Mouse (Mus musculus) forebrain, postnatal 0 days (tissue): ENCODE measurements around the gene Morc3. TPM values are rescaled to one million over a fixed set of nuclear protein-coding genes. Genes with fewer than 3 reads are reported as not detected.
A peak's percentile ranks its signal among the peaks of the same experiment; 100 is the strongest.

ENCODE experiments used
- ATAC-seq: fragments of 200-750 bp; cut with Nextera tagmentation; 2 replicates; pipeline ENCODE4 v1.8.0; 2017; ENCODE audit warnings: mild to moderate bottlenecking, moderate library complexity
- DNase-seq: peaks from one replicate; pipeline ENCODE4 v3.0.0-alpha.2; 2015
- H3K27ac ChIP-seq: fragments of 300-500 bp; sonication (generic); 2 replicates; pipeline ENCODE4 v1.5.1; 2014; ENCODE audit warnings: low read depth, mild to moderate bottlenecking, antibody characterized with exemption, low read length, moderate library complexity, mixed read lengths
- H3K27me3 ChIP-seq: fragments of 300-500 bp; sonication (generic); 2 replicates; pipeline ENCODE4 v1.6.1; 2014; ENCODE audit warnings: mild to moderate bottlenecking, low read length, mixed read lengths; ENCODE audit not compliant: insufficient read depth
- H3K36me3 ChIP-seq: fragments of 300-500 bp; sonication (generic); 2 replicates; pipeline ENCODE4 v1.6.1; 2014; ENCODE audit warnings: mild to moderate bottlenecking, moderate library complexity; ENCODE audit not compliant: insufficient read depth
- H3K4me1 ChIP-seq: fragments of 300-500 bp; sonication (generic); 2 replicates; pipeline ENCODE4 v1.6.1; 2014; ENCODE audit warnings: antibody characterized with exemption; ENCODE audit not compliant: insufficient read depth
- H3K4me2 ChIP-seq: fragments of 300-500 bp; sonication (generic); 2 replicates; pipeline ENCODE4 v1.6.1; 2014; ENCODE audit warnings: low read depth, mild to moderate bottlenecking, moderate library complexity
- H3K4me3 ChIP-seq: fragments of 300-500 bp; sonication (generic); 2 replicates; pipeline ENCODE4 v1.5.1; 2014; ENCODE audit warnings: low read depth, low read length, mixed read lengths
- H3K9ac ChIP-seq: fragments of 300-500 bp; sonication (generic); 2 replicates; pipeline ENCODE4 v1.6.1; 2014; ENCODE audit warnings: mild to moderate bottlenecking
- H3K9me3 ChIP-seq: fragments of 300-500 bp; sonication (generic); 2 replicates; pipeline ENCODE4 v1.6.1; 2016; ENCODE audit warnings: low read length
- CTCF ChIP-seq: sonication (generic); IDR thresholded peaks from 2 replicates; pipeline ENCODE4 v1.5.1; 2016; ENCODE audit warnings: antibody characterized with exemption, control low read depth, low read depth
- WGBS: fragments of 180-500 bp; shearing (Covaris S2); extraction: QIAGEN DNeasy Blood & Tissue Kit; methylation state at CpG from one replicate; pipeline ENCODE4 v1.1.7; 2014; 5-methylcytosine and 5-hydroxymethylcytosine counted together
- polyA plus RNA-seq: library from polyadenylated mRNA; unstranded; fragments of >200 nt; fragmentation: Nextera tagmentation; extraction: Ambion mirVana; gene quantifications from 2 replicates; pipeline ENCODE4 v1.2.1, GENCODE M21; 2015
- total RNA-seq: library from RNA; depleted of rRNA; stranded (reverse); fragments of >200 nt; gene quantifications from 2 replicates; pipeline ENCODE4 v1.2.3, GENCODE M21; 2014

Morc3 gene
- total and polyA plus RNA-seq, 2 experiments from 2014 or later: 25.8 to 53.5 TPM

DNA sequence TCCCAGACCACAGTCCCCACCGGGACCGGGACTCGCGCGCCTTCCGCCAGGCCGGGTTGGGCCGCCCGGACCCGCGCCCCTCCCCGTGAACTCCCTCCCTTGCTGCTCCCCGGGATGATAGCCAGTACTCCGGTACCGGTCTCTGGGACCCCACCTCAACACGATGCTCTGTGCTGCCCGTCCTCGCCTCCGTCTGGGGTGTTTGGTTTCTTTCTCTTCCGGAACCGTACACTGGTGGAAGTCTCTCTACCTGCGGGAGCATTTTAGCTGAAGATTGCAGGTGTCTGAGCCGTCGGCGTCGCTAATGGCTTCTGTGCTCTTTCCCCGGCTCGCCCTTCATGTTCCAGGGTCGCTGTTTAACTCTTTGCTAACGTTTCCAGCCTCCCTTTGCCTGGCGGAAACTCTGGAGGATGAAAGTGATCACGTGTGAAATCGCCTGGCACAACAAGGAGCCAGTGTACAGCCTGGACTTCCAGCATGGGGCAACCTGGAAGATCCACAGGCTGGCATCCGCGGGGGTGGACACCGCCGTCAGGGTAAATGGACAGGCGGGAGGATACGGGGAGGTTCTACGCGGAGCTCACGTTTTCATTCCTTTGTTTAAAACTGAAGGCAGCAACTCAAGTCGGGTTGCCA, 52.3 kb downstream of the Morc3 start:
- WGBS: under 1% methylated on average over 43 of the region's 43 CpGs
- Histone ChIP-seq H3K4me2 (peak overlapping the region; percentile 96), H3K9me3 (no peaks in the 10 kb centered on the region), H3K27me3 (no peaks in the 10 kb centered on the region), H3K4me3 (peak overlapping the region; percentile 78), H3K36me3 (0 out of 2 replicates have a peak, but pooled peaks cover 3% of the 10 kb centered on the region), H3K27ac (no peak overlapping the region), H3K9ac (peak overlapping the region; percentile 62), H3K4me1 (no peaks in the 10 kb centered on the region)
- ATAC-seq: peak; percentile 40
- peak; percentile 43 for DNase-seq
- no peak for TF ChIP-seq CTCF

DNA sequence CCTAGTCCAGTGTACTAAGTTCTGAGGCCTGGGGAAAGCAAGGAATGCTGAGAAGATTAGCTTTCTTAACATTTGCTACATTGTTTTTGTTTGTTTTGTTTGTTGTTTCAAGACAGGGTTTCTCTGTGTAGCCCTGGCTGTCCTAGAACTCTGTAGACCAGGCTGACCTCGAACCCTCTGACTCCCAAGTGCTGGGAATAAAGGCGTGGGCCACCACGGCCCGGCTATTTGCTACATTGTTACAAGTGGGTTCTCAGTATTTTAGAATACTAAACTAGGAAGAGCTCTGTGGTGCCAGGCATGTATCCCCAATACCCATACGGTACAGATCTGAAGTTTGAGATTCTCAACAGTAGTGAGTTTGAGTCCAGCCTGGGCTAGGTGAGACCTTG, 52.8 kb downstream of the Morc3 start:
- 38% methylated on average over 5 of the region's 5 CpGs for WGBS

DNA sequence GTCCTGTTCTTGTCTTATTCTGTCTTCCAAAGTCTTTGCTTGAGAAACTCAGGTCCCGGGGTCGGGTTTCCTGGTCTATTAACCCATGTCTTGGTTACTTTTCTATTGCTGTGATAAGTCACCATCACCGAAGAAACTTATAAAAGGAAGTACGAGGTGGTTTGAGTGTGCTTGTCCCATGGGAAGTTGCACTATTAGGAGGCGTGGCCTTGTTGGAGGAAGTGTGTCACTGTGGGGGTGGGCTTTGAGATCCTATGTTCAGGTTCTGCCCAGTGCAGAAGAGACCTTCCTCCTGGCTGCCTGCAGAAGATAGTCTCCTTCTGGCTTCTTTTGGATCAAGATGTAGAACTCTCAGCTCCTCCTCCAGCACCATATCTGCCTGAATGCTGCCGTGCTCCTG, 56.6 kb downstream of the Morc3 start:
- H3K4me3 ChIP-seq: no peak overlapping the region
- 94% methylated on average over 6 of the region's 6 CpGs for WGBS

More for the DNA sequence above, 52.8 kb downstream of the Morc3 start:
- Histone ChIP-seq H3K36me3 (0 out of 2 replicates have a peak, but pooled peaks cover 3% of the 10 kb centered on the region), H3K4me2 (peak overlapping the region; percentile 96), H3K4me1 (no peaks in the 10 kb centered on the region), H3K4me3 (peak overlapping the region; percentile 78), H3K27me3 (no peaks in the 10 kb centered on the region), H3K9ac (peak overlapping the region; percentile 62), H3K27ac (no peak overlapping the region), H3K9me3 (no peaks in the 10 kb centered on the region)
- ATAC-seq: no peak
- no peak for DNase-seq
- no peak for TF ChIP-seq CTCF

DNA sequence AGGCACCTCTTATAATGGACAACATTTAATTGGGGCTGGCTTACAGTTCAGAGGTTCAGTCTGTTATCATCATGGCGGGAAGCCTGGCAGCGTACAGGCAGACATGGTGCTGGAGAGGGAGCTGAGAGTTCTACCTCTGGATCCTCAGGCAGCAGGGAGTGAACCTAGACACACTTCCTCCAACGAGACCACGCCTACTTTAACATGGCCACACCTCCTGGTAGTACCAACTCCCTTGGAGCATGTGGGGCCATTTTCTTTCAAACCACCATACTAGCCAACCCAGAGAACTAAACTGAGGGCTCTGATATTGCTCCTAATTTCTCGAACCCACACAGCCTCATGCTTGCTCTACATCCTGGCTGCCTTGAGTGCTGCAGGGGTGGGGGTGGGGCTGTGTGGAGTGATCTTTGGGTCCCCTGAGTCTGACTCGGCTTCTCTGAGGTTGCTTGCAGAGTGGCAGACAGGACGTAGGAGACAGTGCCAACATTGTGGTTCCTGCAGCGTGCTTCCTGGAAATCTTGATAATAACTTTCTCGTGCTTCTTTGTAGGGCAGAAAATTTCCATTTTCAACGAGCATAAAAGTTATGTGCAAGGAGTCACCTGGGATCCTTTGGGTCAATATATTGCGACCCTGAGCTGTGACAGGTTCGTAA, 59.2 kb downstream of the Morc3 start:
- 92% methylated on average over 12 of the region's 12 CpGs for WGBS
- peaks cover 6% of the 10 kb centered on the region; the same call in 1 of the 2 replicates for H3K36me3 ChIP-seq
- no peaks in the 10 kb centered on the region for H3K9me3 ChIP-seq
- ATAC-seq (no peak), DNase-seq (no peak)
- no peak overlapping the region for H3K4me2 ChIP-seq
- no peak for TF ChIP-seq CTCF
- no peak overlapping the region for H3K4me3 ChIP-seq
- no peak overlapping the region for H3K27ac ChIP-seq
- no peaks in the 10 kb centered on the region for H3K27me3 ChIP-seq
- no peaks in the 10 kb centered on the region for H3K4me1 ChIP-seq
- no peak overlapping the region for H3K9ac ChIP-seq

More for the DNA sequence above, 56.6 kb downstream of the Morc3 start:
- Histone ChIP-seq H3K27me3 (no peaks in the 10 kb centered on the region), H3K36me3 (peaks cover 3% of the 10 kb centered on the region; the same call in 1 of the 2 replicates), H3K27ac (no peak overlapping the region), H3K4me1 (no peaks in the 10 kb centered on the region), H3K9me3 (no peaks in the 10 kb centered on the region), H3K4me2 (no peak overlapping the region), H3K9ac (no peak overlapping the region)
- no peak for TF ChIP-seq CTCF
- DNase-seq (no peak), ATAC-seq (no peak)

DNA sequence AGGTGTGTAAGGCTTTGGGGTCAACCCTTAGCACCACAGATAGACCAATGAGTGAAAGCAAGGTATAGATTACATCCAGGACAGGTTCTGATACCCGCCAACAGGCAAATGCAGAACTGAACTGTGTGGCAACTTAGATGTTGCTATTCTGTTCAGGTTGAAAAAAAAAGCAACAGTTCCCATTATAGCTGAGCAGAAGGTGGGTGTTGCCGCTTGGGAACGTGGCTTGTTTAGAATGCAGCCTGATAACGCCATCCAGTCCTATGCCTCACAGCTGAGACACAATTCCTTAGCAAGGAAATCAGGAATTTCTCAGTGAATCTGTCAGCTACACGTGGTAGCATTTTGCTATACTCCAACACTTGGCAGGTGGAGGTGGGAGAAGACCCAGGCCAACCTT, 61.4 kb downstream of the Morc3 start:
- Histone ChIP-seq H3K27me3 (no peaks in the 10 kb centered on the region), H3K9me3 (no peaks in the 10 kb centered on the region), H3K36me3 (peaks cover 3% of the 10 kb centered on the region; the same call in 1 of the 2 replicates), H3K4me2 (no peak overlapping the region), H3K9ac (no peak overlapping the region), H3K4me3 (no peak overlapping the region), H3K4me1 (no peaks in the 10 kb centered on the region), H3K27ac (no peak overlapping the region)
- no peak for TF ChIP-seq CTCF
- no peak for DNase-seq
- peak; percentile 34; the same call in 1 of the 2 replicates for ATAC-seq
- WGBS: 80% methylated on average over 5 of the region's 5 CpGs

DNA sequence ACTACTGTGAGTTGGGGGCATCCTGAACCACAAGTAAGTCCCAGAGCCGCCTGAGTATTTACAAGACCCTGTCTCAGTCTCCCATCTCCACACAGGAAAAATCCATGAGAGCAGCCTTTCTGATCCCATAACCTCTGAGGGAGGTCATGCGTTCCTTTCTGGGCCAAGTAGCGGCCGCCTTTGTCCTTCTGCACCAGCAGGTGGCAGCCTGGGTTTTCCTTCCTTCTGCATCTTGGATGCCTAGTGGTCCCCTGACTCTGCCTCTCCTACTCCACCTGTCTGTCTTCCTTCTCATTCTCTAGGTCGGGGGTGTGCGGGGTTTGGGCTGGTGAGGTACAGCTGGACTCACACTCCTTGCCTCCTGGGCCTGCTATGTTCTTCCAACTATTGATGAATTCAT, 71.1 kb downstream of the Morc3 start:
- peaks cover 6% of the 10 kb centered on the region; the same call in 1 of the 2 replicates for H3K4me1 ChIP-seq
- no peaks in the 10 kb centered on the region for H3K27me3 ChIP-seq
- WGBS: 67% methylated on average over 6 of the region's 6 CpGs
- H3K27ac ChIP-seq: no peak overlapping the region
- peak; percentile 42; the same call in 1 of the 2 replicates for TF ChIP-seq CTCF
- DNase-seq: no peak
- ATAC-seq: no peak
- no peak overlapping the region for H3K4me3 ChIP-seq
- H3K9me3 ChIP-seq: no peaks in the 10 kb centered on the region
- peaks cover 4% of the 10 kb centered on the region; the same call in 1 of the 2 replicates for H3K36me3 ChIP-seq
- no peak overlapping the region for H3K9ac ChIP-seq
- H3K4me2 ChIP-seq: no peak overlapping the region
